Comparison of ENCODE assay signal across 26 mouse cellular contexts in the genomic region with DNA sequence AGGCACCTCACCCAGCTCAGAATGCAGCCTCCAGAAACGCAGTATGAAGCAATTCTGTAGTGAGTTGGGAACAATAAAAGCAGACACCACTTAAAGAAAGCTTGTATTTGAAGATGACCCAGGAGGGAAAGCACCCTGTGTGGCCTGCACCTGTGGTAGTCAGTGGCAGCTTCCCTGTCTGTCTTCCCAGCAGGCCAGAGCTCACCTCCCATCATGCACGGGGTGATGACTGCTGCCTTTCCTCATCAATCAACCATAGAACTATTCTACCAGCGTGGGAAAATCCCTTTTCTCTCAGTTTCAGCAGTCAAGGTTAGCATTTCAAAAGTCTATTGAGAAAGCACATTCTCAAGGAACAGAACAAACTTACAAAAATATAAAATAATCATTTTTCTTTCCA.
DNase-seq lines count a peak whose midpoint lies in the region; ATAC-seq and TF ChIP-seq lines count a peak whose summit lies in the region.
"Had no signal": no experiment of that assay in that cellular context is flagged by ENCODE, and none has a peak within 500 bp of the region (broad histone marks: within the 10 kb centered on the region; RNA-seq: fewer than 3 reads in every experiment).

No protein-coding gene starts in this region.

- intact Hi-C loops in left cerebral cortex, postnatal 36 days (cut with DNase I), result no loop called here

- DNase-seq in midbrain, embryonic 11.5 days (ENCODE audit: low spot score, missing footprints), result peak; percentile 60
- no peak for DNase-seq in midbrain, embryonic 14.5 days
- DNase-seq in adipocyte (ENCODE audit: low spot score), result peak; percentile 18
- DNase-seq in urinary bladder, adult 18-20 months (ENCODE audit: low spot score in 2 of 2), result no peak
- no peak for DNase-seq in left cerebral cortex, postnatal 36 days (ENCODE audit: low spot score in 2 of 2)
- no peak for DNase-seq in thymus, adult 2 months
- DNase-seq: adrenal gland, adult 8-10 months; B cell, adult 2 months; cerebellum, adult 11 months; cerebellum, adult 8-10 months; cerebellum, postnatal 14 days; embryo, embryonic 11 days; gastrocnemius, postnatal 14 days; heart, adult 2 months; heart, postnatal 14 days; kidney, adult 11 months; kidney, adult 9 months had no signal

- peaks cover 3% of the 10 kb centered on the region; the same call in 1 of the 2 replicates for H3K4me1 ChIP-seq in midbrain, embryonic 11.5 days (ENCODE audit: control insufficient read depth, insufficient read depth, low read length)
- H3K4me1 ChIP-seq in midbrain, embryonic 14.5 days (ENCODE audit: control insufficient read depth, insufficient read depth, low read length), result no peaks in the 10 kb centered on the region
- H3K4me1 ChIP-seq in thymus, adult 2 months (replicated peaks; ENCODE audit: control insufficient read depth, insufficient read depth, low read length), result peaks cover 8% of the 10 kb centered on the region
- H3K4me1 ChIP-seq: embryonic facial prominence, embryonic 15.5 days; forebrain, embryonic 10.5 days; heart, embryonic 15.5 days; hindbrain, embryonic 13.5 days had no signal

- no peaks in the 10 kb centered on the region for H3K36me3 ChIP-seq in midbrain, embryonic 11.5 days (ENCODE audit: control insufficient read depth, insufficient read depth, low read length)
- no peaks in the 10 kb centered on the region for H3K36me3 ChIP-seq in midbrain, embryonic 14.5 days (ENCODE audit: control insufficient read depth, insufficient read depth, low read length)
- H3K36me3 ChIP-seq in thymus, adult 2 months (ENCODE audit: control insufficient read depth, insufficient read depth, low read length), result no peaks in the 10 kb centered on the region
- H3K36me3 ChIP-seq: embryonic facial prominence, embryonic 15.5 days; forebrain, embryonic 10.5 days; G1E; heart, embryonic 15.5 days; hindbrain, embryonic 13.5 days had no signal

- no peaks in the 10 kb centered on the region for H3K9me3 ChIP-seq in midbrain, embryonic 11.5 days (ENCODE audit: control insufficient read depth, low read length)
- no peaks in the 10 kb centered on the region for H3K9me3 ChIP-seq in midbrain, embryonic 14.5 days (ENCODE audit: control insufficient read depth, low read length)
- H3K9me3 ChIP-seq: embryonic facial prominence, embryonic 15.5 days; forebrain, embryonic 10.5 days; heart, embryonic 15.5 days; hindbrain, embryonic 13.5 days had no signal

- H3K27ac ChIP-seq in midbrain, embryonic 11.5 days (ENCODE audit: low read depth, low read length), result no peak overlapping the region
- no peak overlapping the region for H3K27ac ChIP-seq in midbrain, embryonic 14.5 days (replicated peaks; ENCODE audit: low read depth, low read length)
- no peak overlapping the region for H3K27ac ChIP-seq in thymus, adult 2 months (ENCODE audit: control insufficient read depth, insufficient read depth, low read length)
- H3K27ac ChIP-seq: embryonic facial prominence, embryonic 15.5 days; forebrain, embryonic 10.5 days; heart, adult 2 months; heart, embryonic 15.5 days; hindbrain, embryonic 13.5 days had no signal

- no peak for TF ChIP-seq CTCF in thymus, adult 2 months (IDR thresholded peaks at IDR 0.05; ENCODE audit: borderline replicate concordance, control insufficient read depth, extremely low read depth, insufficient read depth, low read length, poor library complexity)

- TF ChIP-seq POLR2A in thymus, adult 2 months (IDR thresholded peaks at IDR 0.05; ENCODE audit: control insufficient read depth, extremely low read depth, insufficient read depth, low read length, poor library complexity), result no peak

- no peak overlapping the region for H3K4me2 ChIP-seq in midbrain, embryonic 11.5 days
- no peak overlapping the region for H3K4me2 ChIP-seq in midbrain, embryonic 14.5 days (ENCODE audit: low read length)
- H3K4me2 ChIP-seq: embryonic facial prominence, embryonic 15.5 days; heart, embryonic 11.5 days; heart, embryonic 15.5 days; hindbrain, embryonic 13.5 days had no signal

- ATAC-seq in midbrain, embryonic 11.5 days (ENCODE audit: low FRiP score), result no peak
- ATAC-seq in midbrain, embryonic 14.5 days (ENCODE audit: low FRiP score, low TSS enrichment), result no peak
- peak; percentile 83 for ATAC-seq in CD4-positive, CD25-positive, alpha-beta regulatory T cell, adult 4 months
- ATAC-seq: forebrain, embryonic 14.5 days had no signal

- no peak overlapping the region for H3K9ac ChIP-seq in midbrain, embryonic 11.5 days (ENCODE audit: low read length)
- no peak overlapping the region for H3K9ac ChIP-seq in midbrain, embryonic 14.5 days (replicated peaks; ENCODE audit: low read length)
- H3K9ac ChIP-seq: embryonic facial prominence, embryonic 15.5 days; heart, embryonic 15.5 days; hindbrain, embryonic 13.5 days had no signal

- H3K4me3 ChIP-seq in midbrain, embryonic 11.5 days (ENCODE audit: low read depth, low read length), result no peak overlapping the region
- H3K4me3 ChIP-seq in midbrain, embryonic 14.5 days (replicated peaks; ENCODE audit: low read depth, low read length), result no peak overlapping the region
- no peak overlapping the region for H3K4me3 ChIP-seq in thymus, adult 2 months (ENCODE audit: control insufficient read depth, insufficient read depth, low read length)
- H3K4me3 ChIP-seq: embryonic facial prominence, embryonic 15.5 days; erythroblast, embryonic 14.5 days; forebrain, embryonic 10.5 days; heart, adult 2 months; heart, embryonic 15.5 days; hindbrain, embryonic 13.5 days had no signal

- no peaks in the 10 kb centered on the region for H3K27me3 ChIP-seq in midbrain, embryonic 11.5 days (ENCODE audit: control insufficient read depth, insufficient read depth, low read length)
- no peaks in the 10 kb centered on the region for H3K27me3 ChIP-seq in midbrain, embryonic 14.5 days (ENCODE audit: control insufficient read depth, insufficient read depth, low read length)
- no peaks in the 10 kb centered on the region for H3K27me3 ChIP-seq in thymus, adult 2 months (ENCODE audit: control insufficient read depth, insufficient read depth, low read length)
- H3K27me3 ChIP-seq: heart, embryonic 15.5 days; hindbrain, embryonic 13.5 days had no signal

- 62% methylated on average over 3 of the region's 3 CpGs for WGBS in midbrain, embryonic 11.5 days
- WGBS in midbrain, embryonic 14.5 days, result 59% methylated on average over 3 of the region's 3 CpGs
- WGBS in thymus, adult 2 months, result 56% methylated on average over 3 of the region's 3 CpGs

Comparison
In these comparisons a context has a peak if more than half of its experiments do, and no peak if none do; other contexts are left out.
1. DNase-seq: peak in midbrain, embryonic 11.5 days (single experiment) and adipocyte (single experiment); none in midbrain, embryonic 14.5 days (single experiment), urinary bladder, adult 18-20 months (0 of 2), left cerebral cortex, postnatal 36 days (0 of 2) and thymus, adult 2 months (single experiment).